Mouse (Mus musculus) small intestine, adult 2 months (tissue): ENCODE data around the gene Hsd11b2. TPM values are rescaled to one million over a fixed set of nuclear protein-coding genes. Genes with fewer than 3 reads are reported as not detected.

Experiments
- H3K27ac ChIP-seq: fragments of 200-500 bp; 2 replicates; pipeline ENCODE4 v1.5.1; 2012; ENCODE audit warnings: low read depth, low read length, control low read depth, inconsistent platforms; ENCODE audit not compliant: insufficient read depth
- H3K27me3 ChIP-seq: fragments of 200-500 bp; 2 replicates; pipeline ENCODE4 v1.6.1; 2012; ENCODE audit warnings: mild to moderate bottlenecking, moderate library complexity, low read length, inconsistent platforms; ENCODE audit not compliant: control insufficient read depth, insufficient read depth
- H3K36me3 ChIP-seq: fragments of 200-500 bp; 2 replicates; pipeline ENCODE4 v1.6.1; 2012; ENCODE audit warnings: mild to moderate bottlenecking, low read length, control low read depth, inconsistent platforms; ENCODE audit not compliant: control insufficient read depth, insufficient read depth
- H3K4me1 ChIP-seq: fragments of 200-500 bp; 2 replicates; pipeline ENCODE4 v1.6.1; 2012; ENCODE audit warnings: low read length, inconsistent platforms, mixed read lengths; ENCODE audit not compliant: control insufficient read depth, insufficient read depth, insufficient read length
- H3K4me3 ChIP-seq: fragments of 200-500 bp; 2 replicates; pipeline ENCODE4 v1.5.1; 2012; ENCODE audit warnings: low read depth, mild to moderate bottlenecking, control low read depth, inconsistent platforms, low read length, moderate library complexity
- CTCF ChIP-seq: fragments of 200-500 bp; IDR thresholded peaks from 2 replicates; pipeline ENCODE4 v1.5.1; 2012; ENCODE audit warnings: low read depth, mild to moderate bottlenecking, control low read depth, inconsistent platforms, low read length, moderate library complexity, mixed read lengths; ENCODE audit not compliant: insufficient replicate concordance, insufficient read length; ENCODE audit errors: extremely low read depth
- POLR2A ChIP-seq: fragments of 200-500 bp; IDR thresholded peaks from 2 replicates; pipeline ENCODE4 v1.6.1; 2012; ENCODE audit warnings: low read depth, mild to moderate bottlenecking, control low read depth, inconsistent platforms, low read length, moderate library complexity
- WGBS: fragments of 180-500 bp; shearing (Covaris S2); methylation state at CpG from one replicate; pipeline ENCODE4 v1.1.7; 2018; 5-methylcytosine and 5-hydroxymethylcytosine counted together
- polyA plus RNA-seq: library from polyadenylated mRNA; depleted of rRNA; stranded (reverse); fragments of >200 nt; gene quantifications from 2 replicates; pipeline ENCODE4 v1.2.3, GENCODE M21; 2012; rRNA removed

The Hsd11b2 gene
- polyA plus RNA-seq, result 5.0 and 12.2 TPM in 2 replicates

- no peak for TF ChIP-seq POLR2A
- no peak for TF ChIP-seq CTCF
- Histone ChIP-seq H3K4me1 (peaks cover 18% of the 10 kb centered on the region), H3K36me3 (peaks cover 8% of the 10 kb centered on the region; the same call in 1 of the 2 replicates), H3K27ac (peak within 1 kb of the TSS; percentile 38), H3K27me3 (no peaks in the 10 kb centered on the region), H3K4me3 (peak within 1 kb of the TSS; percentile 61)
- WGBS, result under 1% methylated on average over 68 of the region's 68 CpGs
Measured at GRCm38 (mm10) chr8:105518436-105519313, at the start of gene Hsd11b2. Hsd11b2 (plus strand) TSS chr8:105518755.

GRCm38 (mm10) chr8:105469041-105469695 is 49.4 kb upstream of the Hsd11b2 start:
- H3K4me3 ChIP-seq, result peak overlapping the region; percentile 5; the same call in 1 of the 2 replicates
- H3K27me3 ChIP-seq, result no peaks in the 10 kb centered on the region
- no peak for TF ChIP-seq CTCF
- no peak for TF ChIP-seq POLR2A
- WGBS, result 27% methylated on average over 6 of the region's 6 CpGs
- H3K27ac ChIP-seq, result 0 out of 2 replicates have a peak overlapping the region, but pooled peaks have one; percentile 4
- peaks cover 34% of the 10 kb centered on the region for H3K4me1 ChIP-seq
- H3K36me3 ChIP-seq, result no peaks in the 10 kb centered on the region; the same call in 1 of the 2 replicates

GRCm38 (mm10) chr8:105469816-105470215 is 48.7 kb upstream of the Hsd11b2 start:
- Histone ChIP-seq H3K27me3 (no peaks in the 10 kb centered on the region), H3K4me3 (peak overlapping the region; percentile 5; the same call in 1 of the 2 replicates), H3K36me3 (no peaks in the 10 kb centered on the region; the same call in 1 of the 2 replicates), H3K27ac (0 out of 2 replicates have a peak overlapping the region, but pooled peaks have one; percentile 4), H3K4me1 (peaks cover 40% of the 10 kb centered on the region)
- WGBS, result 61% methylated on average over 5 of the region's 5 CpGs
- no peak for TF ChIP-seq CTCF
- no peak for TF ChIP-seq POLR2A

- Histone ChIP-seq H3K4me1 (peaks cover 40% of the 10 kb centered on the region), H3K27me3 (no peaks in the 10 kb centered on the region), H3K36me3 (no peaks in the 10 kb centered on the region; the same call in 1 of the 2 replicates), H3K27ac (no peak overlapping the region), H3K4me3 (no peak overlapping the region)
- WGBS, result 71% methylated on average over 5 of the region's 5 CpGs
- TF ChIP-seq CTCF (no peak), POLR2A (no peak)
Measured at GRCm38 (mm10) chr8:105470262-105470661, 48.3 kb upstream of the Hsd11b2 start.

- Histone ChIP-seq H3K4me1 (peaks cover 40% of the 10 kb centered on the region), H3K27ac (peak overlapping the region; percentile 17; the same call in 1 of the 2 replicates), H3K27me3 (no peaks in the 10 kb centered on the region), H3K4me3 (peak overlapping the region; percentile 59), H3K36me3 (no peaks in the 10 kb centered on the region; the same call in 1 of the 2 replicates)
- 25% methylated on average over 11 of the region's 11 CpGs for WGBS
- TF ChIP-seq POLR2A (no peak), CTCF (no peak)
Measured at GRCm38 (mm10) chr8:105470681-105471313, 47.8 kb upstream of the Hsd11b2 start.

- peaks cover 40% of the 10 kb centered on the region for H3K4me1 ChIP-seq
- peak within 1 kb of the TSS; percentile 17; the same call in 1 of the 2 replicates for H3K27ac ChIP-seq
- H3K4me3 ChIP-seq, result peak within 1 kb of the TSS; percentile 59
- no peaks in the 10 kb centered on the region for H3K27me3 ChIP-seq
- TF ChIP-seq POLR2A (peak; percentile 68; the same call in 1 of the 2 replicates), CTCF (peak; percentile 47)
- no peaks in the 10 kb centered on the region; the same call in 1 of the 2 replicates for H3K36me3 ChIP-seq
- WGBS, result 15% methylated on average over 25 of the region's 25 CpGs
Measured at GRCm38 (mm10) chr8:105471314-105472015, 47.1 kb upstream of the Hsd11b2 start, which contains the start of gene Tppp3. Tppp3 (minus strand) TSS chr8:105471526.
